Mouse (Mus musculus) hindbrain, embryonic 11.5 days (tissue): ENCODE measurements around the gene Slc15a5. TPM values are rescaled to one million over a fixed set of nuclear protein-coding genes. Genes with fewer than 3 reads are reported as not detected.

Experiments used
- ATAC-seq: fragments of 200-750 bp; cut with Nextera tagmentation; 2 replicates; pipeline ENCODE4 v1.8.0; 2017; ENCODE audit warnings: mild to moderate bottlenecking, moderate TSS enrichment, moderate library complexity; ENCODE audit not compliant: low FRiP score
- DNase-seq: peaks from one replicate; pipeline ENCODE4 v3.0.0-alpha.2; 2015; ENCODE audit warnings: low spot score
- H3K27ac ChIP-seq: fragments of 300-500 bp; sonication (generic); 2 replicates; pipeline ENCODE4 v1.5.1; 2014; ENCODE audit warnings: mild to moderate bottlenecking, low read depth, low read length
- H3K27me3 ChIP-seq: fragments of 300-500 bp; sonication (generic); 2 replicates; pipeline ENCODE4 v1.6.1; 2014; ENCODE audit warnings: mild to moderate bottlenecking, low read length, moderate library complexity, mixed read lengths; ENCODE audit not compliant: control insufficient read depth, insufficient read depth
- H3K36me3 ChIP-seq: fragments of 300-500 bp; sonication (generic); 2 replicates; pipeline ENCODE4 v1.6.1; 2014; ENCODE audit warnings: mild to moderate bottlenecking, low read length, moderate library complexity, mixed read lengths; ENCODE audit not compliant: control insufficient read depth, insufficient read depth
- H3K4me1 ChIP-seq: fragments of 300-500 bp; sonication (generic); replicated peaks from 2 replicates; pipeline ENCODE4 v1.6.1; 2014; ENCODE audit warnings: low read length, mixed read lengths; ENCODE audit not compliant: control insufficient read depth, insufficient read depth
- H3K4me2 ChIP-seq: fragments of 300-500 bp; sonication (generic); replicated peaks from 2 replicates; pipeline ENCODE4 v1.6.1; 2014; ENCODE audit warnings: mild to moderate bottlenecking, low read depth, low read length
- H3K4me3 ChIP-seq: fragments of 300-500 bp; sonication (generic); 2 replicates; pipeline ENCODE4 v1.5.1; 2014; ENCODE audit warnings: low read depth, low read length
- H3K9ac ChIP-seq: fragments of 300-500 bp; sonication (generic); 2 replicates; pipeline ENCODE4 v1.6.1; 2014; ENCODE audit warnings: low read depth, low read length
- H3K9me3 ChIP-seq: fragments of 300-500 bp; sonication (generic); 2 replicates; pipeline ENCODE4 v1.6.1; 2016; ENCODE audit warnings: low read length; ENCODE audit not compliant: control insufficient read depth
- WGBS: fragments of 180-500 bp; shearing (Covaris S2); extraction: QIAGEN DNeasy Blood & Tissue Kit; methylation state at CpG from one replicate; pipeline ENCODE4 v1.1.7; 2014; 5-methylcytosine and 5-hydroxymethylcytosine counted together
- polyA plus RNA-seq: library from polyadenylated mRNA; unstranded; fragments of >200 nt; fragmentation: Nextera tagmentation; extraction: Ambion mirVana; gene quantifications from 2 replicates; pipeline ENCODE4 v1.2.1, GENCODE M21; 2014

Slc15a5 gene
- 0.07 TPM in 1 of 2 replicates, not detected in the other for polyA plus RNA-seq

DNA sequence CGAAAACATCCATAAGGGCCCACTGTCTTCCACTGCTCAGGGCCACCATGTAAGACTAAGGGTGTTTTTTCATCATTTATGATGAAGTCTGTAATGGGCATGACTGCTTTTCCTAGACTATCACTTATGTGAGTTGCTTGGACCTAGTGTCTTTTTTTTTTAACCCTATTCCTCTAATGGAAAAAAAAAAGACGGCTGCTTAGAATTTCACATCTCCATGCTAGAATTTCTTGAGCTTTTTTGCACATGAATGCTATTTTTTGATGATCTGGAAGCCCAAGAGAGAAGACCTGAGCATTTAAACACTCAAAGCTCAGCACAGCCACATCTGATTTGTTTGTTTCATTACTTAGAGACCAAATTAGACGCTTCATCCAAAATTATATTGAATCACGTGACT lies at the start of gene Slc15a5:
Slc15a5 (minus strand) TSS at position 101 of the 400 bp plus-strand sequence.
- Histone ChIP-seq H3K9me3 (no peaks in the 10 kb centered on the region), H3K9ac (no peak within 1 kb of the TSS), H3K27me3 (no peaks in the 10 kb centered on the region), H3K4me3 (no peak within 1 kb of the TSS), H3K4me1 (no peaks in the 10 kb centered on the region), H3K27ac (no peak within 1 kb of the TSS), H3K36me3 (no peaks in the 10 kb centered on the region), H3K4me2 (no peak within 1 kb of the TSS)
- ATAC-seq (no peak), DNase-seq (no peak)
- WGBS = 94% methylated on average over 4 of the region's 4 CpGs

DNA sequence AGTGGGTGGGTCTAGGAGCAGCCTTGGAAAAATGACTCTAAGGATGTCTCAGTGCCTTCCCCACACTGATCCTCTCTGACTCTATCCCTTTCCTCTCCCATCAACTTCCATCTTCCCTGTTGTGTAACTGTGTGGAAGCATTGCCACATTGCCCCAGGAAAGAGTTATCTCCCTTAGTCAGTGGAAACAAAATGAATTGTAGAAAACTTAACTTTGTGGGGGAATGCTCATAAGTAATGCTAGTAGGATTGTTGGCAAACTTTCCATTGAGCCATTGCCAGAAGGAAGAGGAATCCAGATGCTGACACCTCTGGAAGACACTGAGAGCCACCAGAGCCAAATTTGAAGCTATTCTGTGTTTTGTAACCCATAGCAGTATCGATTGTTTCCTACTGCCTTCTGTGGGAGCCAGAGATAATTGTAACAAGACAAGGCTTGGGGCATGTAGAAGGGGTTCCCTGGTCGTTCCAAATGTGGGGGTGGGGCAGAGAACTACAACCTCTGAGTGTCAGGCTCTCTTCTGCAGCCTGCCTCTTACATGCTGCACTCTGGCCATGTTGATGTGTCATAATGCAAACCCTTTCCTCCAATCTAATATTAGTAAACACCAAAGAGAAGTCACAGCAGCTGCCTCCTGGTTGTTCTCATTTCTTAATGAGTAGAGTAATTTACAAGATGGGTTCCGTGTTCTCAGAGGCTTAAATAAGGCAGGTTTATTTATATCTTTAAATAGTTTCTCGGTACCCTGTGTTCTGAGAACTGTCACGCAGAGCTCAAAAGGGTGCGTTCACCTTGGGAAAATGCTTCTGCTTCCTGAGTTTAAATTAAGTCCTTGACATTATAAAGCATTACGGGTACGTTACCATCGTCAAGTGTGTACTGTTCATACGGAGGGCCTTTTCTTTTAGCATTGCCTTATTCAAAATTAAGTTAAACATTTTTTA lies 48.9 kb upstream of the Slc15a5 start:
- Histone ChIP-seq H3K4me1 (no peaks in the 10 kb centered on the region), H3K9me3 (no peaks in the 10 kb centered on the region), H3K4me2 (no peak overlapping the region), H3K27me3 (no peaks in the 10 kb centered on the region), H3K27ac (no peak overlapping the region), H3K9ac (no peak overlapping the region), H3K4me3 (no peak overlapping the region), H3K36me3 (no peaks in the 10 kb centered on the region)
- DNase-seq = no peak
- 90% methylated on average over 10 of the region's 10 CpGs for WGBS
- ATAC-seq = no peak

DNA sequence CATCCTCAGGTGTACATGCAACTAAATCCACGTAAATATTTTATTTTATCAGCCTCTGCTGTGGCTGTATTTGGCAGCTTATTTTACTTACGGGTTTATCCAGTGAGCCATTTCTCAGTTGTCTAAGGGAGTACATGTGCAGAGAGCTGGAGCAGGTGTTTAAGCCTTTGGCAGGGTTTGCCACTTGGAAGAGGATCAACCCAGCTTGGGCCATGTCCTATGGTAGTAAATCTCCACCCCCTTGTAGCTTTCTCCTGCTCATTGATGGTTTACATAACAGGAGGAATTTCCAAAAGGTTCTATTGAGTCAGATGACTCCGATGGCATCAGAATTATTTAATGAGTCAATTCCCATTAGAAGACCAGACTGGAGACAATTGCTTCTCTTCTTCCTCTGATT lies 37.8 kb upstream of the Slc15a5 start:
- no peak overlapping the region for H3K4me2 ChIP-seq
- no peaks in the 10 kb centered on the region for H3K9me3 ChIP-seq
- no peak overlapping the region for H3K4me3 ChIP-seq
- H3K36me3 ChIP-seq = no peaks in the 10 kb centered on the region
- H3K4me1 ChIP-seq = no peaks in the 10 kb centered on the region
- DNase-seq (no peak), ATAC-seq (no peak)
- H3K27ac ChIP-seq = no peak overlapping the region
- H3K27me3 ChIP-seq = no peaks in the 10 kb centered on the region
- WGBS = 91% methylated on average over 3 of the region's 3 CpGs
- no peak overlapping the region for H3K9ac ChIP-seq

DNA sequence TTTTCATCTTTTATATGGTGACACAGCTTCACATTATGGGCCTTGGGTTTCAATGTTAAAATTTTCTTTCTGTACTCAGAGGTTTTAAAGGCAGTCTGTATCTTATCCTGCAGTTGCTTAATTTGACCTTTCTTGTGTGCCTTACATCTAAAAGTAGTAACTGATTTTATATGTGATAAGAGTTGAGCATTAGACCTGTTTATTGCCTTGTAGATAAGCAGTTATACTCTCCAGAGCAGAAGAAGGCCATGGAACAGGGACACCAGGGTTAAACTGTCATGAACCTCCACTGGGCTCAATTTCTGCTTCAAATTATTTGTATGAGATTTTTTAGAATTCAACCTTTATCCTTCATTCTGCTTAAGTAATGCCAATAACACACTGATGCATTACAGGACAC lies 24.8 kb upstream of the Slc15a5 start:
- Histone ChIP-seq H3K27me3 (no peaks in the 10 kb centered on the region), H3K9ac (no peak overlapping the region), H3K36me3 (no peaks in the 10 kb centered on the region), H3K4me3 (no peak overlapping the region), H3K27ac (no peak overlapping the region), H3K4me2 (no peak overlapping the region), H3K4me1 (no peaks in the 10 kb centered on the region), H3K9me3 (no peaks in the 10 kb centered on the region)
- no peak for DNase-seq
- ATAC-seq = no peak

DNA sequence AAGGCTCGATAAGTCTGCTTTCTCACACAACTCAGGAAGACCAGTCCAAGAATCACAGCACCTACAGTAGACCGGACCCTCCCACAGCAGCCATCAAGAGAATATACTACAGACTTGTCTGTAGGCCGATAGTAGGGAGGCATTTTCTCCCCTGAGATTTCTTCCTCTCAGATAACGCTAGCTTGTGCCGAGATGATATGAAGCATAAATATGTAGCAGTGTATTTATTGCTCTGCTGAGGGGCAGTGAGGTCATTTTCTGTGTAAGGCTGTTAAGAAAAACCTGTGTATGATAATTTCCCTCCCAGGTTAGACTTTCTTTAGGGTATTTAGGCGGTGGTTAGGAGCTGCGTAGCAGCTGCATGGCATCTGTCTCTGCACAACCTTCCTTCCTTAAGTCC lies 23.2 kb upstream of the Slc15a5 start:
- 93% methylated on average over 7 of the region's 7 CpGs for WGBS
- Histone ChIP-seq H3K4me1 (no peaks in the 10 kb centered on the region), H3K27me3 (no peaks in the 10 kb centered on the region), H3K4me2 (no peak overlapping the region), H3K36me3 (no peaks in the 10 kb centered on the region), H3K9me3 (no peaks in the 10 kb centered on the region), H3K9ac (no peak overlapping the region), H3K27ac (no peak overlapping the region), H3K4me3 (no peak overlapping the region)
- no peak for DNase-seq
- ATAC-seq = no peak

DNA sequence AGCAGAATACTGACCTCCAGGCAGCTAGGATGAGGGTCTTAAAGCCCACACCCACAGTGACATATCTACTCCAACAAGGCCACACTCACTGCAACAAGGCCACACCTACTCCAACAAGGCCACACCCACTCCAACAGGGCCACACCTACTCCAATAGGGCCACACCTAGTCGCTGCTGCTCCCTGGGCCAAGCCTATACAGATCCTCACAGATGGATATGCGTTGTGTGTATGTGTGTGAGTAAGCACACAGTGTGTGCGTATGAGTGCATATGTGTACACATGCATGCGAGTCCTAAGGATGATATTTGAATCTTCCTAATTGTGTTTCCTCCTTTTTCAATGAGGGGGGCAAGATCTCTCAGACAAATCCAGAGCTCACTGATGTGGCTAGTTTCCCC lies 22.1 kb upstream of the Slc15a5 start:
- H3K9ac ChIP-seq = no peak overlapping the region
- 84% methylated on average over 4 of the region's 4 CpGs for WGBS
- DNase-seq (no peak), ATAC-seq (no peak)
- no peaks in the 10 kb centered on the region for H3K27me3 ChIP-seq
- no peaks in the 10 kb centered on the region for H3K4me1 ChIP-seq
- no peaks in the 10 kb centered on the region for H3K36me3 ChIP-seq
- no peak overlapping the region for H3K27ac ChIP-seq
- H3K9me3 ChIP-seq = no peaks in the 10 kb centered on the region
- H3K4me3 ChIP-seq = no peak overlapping the region
- H3K4me2 ChIP-seq = no peak overlapping the region

DNA sequence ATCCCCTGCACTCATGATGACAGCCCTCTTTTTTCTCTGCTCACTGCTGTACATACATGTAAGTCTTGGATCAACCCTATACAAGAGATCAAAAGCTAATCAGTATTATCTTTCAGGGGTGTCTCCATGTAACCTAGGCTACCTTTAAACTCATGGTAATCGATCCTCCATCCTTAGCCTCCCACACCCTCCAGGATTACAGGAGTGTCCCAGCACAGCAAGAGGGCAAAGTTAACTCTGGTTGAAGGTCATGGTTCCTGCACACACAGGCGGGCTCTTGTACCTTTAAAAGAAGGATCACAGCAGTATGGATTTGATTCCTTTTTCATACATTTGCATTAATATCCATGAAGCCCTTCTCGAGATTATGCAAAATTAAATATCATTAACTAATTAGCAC lies 19.9 kb upstream of the Slc15a5 start:
- no peaks in the 10 kb centered on the region for H3K36me3 ChIP-seq
- DNase-seq (no peak), ATAC-seq (0 out of 2 replicates have a peak, but pooled peaks have one; percentile 20)
- no peaks in the 10 kb centered on the region for H3K9me3 ChIP-seq
- no peaks in the 10 kb centered on the region for H3K4me1 ChIP-seq
- no peak overlapping the region for H3K9ac ChIP-seq
- 81% methylated on average over 3 of the region's 3 CpGs for WGBS
- no peak overlapping the region for H3K27ac ChIP-seq
- no peaks in the 10 kb centered on the region for H3K27me3 ChIP-seq
- no peak overlapping the region for H3K4me3 ChIP-seq
- H3K4me2 ChIP-seq = no peak overlapping the region

DNA sequence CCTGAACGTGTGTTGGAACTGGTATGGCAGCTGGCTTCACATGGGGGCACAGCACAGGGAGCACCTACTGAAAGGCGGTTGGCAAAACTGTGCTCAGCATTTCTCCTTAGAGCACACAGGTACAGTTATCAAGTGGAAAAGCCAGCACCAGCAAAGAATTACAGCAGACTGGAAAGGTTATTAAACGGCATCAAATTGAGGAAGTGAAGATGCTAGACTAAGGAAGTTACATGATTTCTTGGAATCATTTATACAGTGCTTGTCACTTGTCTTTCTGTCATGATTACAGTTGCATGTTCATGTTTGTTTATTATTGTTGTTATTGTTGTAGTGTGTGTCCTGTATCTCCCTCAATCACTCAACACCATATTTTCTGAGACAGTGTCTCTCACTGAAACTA lies 15.3 kb upstream of the Slc15a5 start:
- Histone ChIP-seq H3K4me3 (no peak overlapping the region), H3K4me2 (no peak overlapping the region), H3K9ac (no peak overlapping the region), H3K36me3 (no peaks in the 10 kb centered on the region), H3K27me3 (no peaks in the 10 kb centered on the region), H3K4me1 (no peaks in the 10 kb centered on the region), H3K9me3 (no peaks in the 10 kb centered on the region), H3K27ac (no peak overlapping the region)
- 93% methylated on average over 3 of the region's 3 CpGs for WGBS
- ATAC-seq = no peak
- DNase-seq = no peak

DNA sequence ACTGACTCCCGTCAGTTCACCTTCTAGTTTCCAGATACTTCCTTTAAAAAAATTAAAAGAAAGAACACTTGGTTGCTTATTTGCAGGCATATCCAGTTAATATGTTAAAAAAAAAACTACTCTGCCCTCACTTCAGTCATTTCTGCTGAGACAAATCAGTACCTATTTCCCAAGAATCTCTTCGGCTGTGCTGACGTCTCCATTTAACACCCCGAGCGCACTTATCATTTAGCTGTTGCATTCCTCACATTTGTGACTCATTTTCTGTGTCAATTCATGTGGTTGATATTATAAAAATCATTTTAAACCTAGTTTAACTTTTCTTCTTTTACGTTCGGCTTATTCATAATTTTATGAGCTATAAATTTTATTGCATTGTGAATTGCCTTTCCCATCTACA lies 12.7 kb upstream of the Slc15a5 start:
- Histone ChIP-seq H3K9ac (no peak overlapping the region), H3K36me3 (no peaks in the 10 kb centered on the region), H3K27me3 (no peaks in the 10 kb centered on the region), H3K4me3 (no peak overlapping the region), H3K27ac (no peak overlapping the region), H3K4me2 (no peak overlapping the region), H3K4me1 (no peaks in the 10 kb centered on the region), H3K9me3 (no peaks in the 10 kb centered on the region)
- 95% methylated on average over 7 of the region's 7 CpGs for WGBS
- no peak for DNase-seq
- no peak for ATAC-seq
